Mouse (Mus musculus) urinary bladder, postnatal 25 days (tissue): ENCODE measurements around the gene Hspa1l.
"Not testable (repeated sequence)": the region's sequence is repeated elsewhere in the genome, so short reads cannot be mapped to it uniquely, and the experiment has no call there.

Experiments used
- DNase-seq: peaks from one replicate; pipeline ENCODE4 v3.0.0; 2022; ENCODE audit warnings: low spot score

Gene Hspa1l

GRCm38 (mm10) chr17:35003022-35003838 lies 30.7 kb downstream of the Hspa1l start:
- DNase-seq, result no peak

- no peak for DNase-seq
Observed at GRCm38 (mm10) chr17:35004075-35004717, 31.7 kb downstream of the Hspa1l start.

GRCm38 (mm10) chr17:35005158-35005557 lies 32.7 kb downstream of the Hspa1l start:
- no peak for DNase-seq

- not testable (repeated sequence) for DNase-seq
Observed at GRCm38 (mm10) chr17:35005902-35006301, 33.4 kb downstream of the Hspa1l start.

- no peak for DNase-seq
Observed at GRCm38 (mm10) chr17:35007387-35007991, 35.0 kb downstream of the Hspa1l start.

- no peak for DNase-seq
Observed at GRCm38 (mm10) chr17:35009586-35009985, 37.1 kb downstream of the Hspa1l start.

- no peak for DNase-seq
Observed at GRCm38 (mm10) chr17:35011440-35011839, 38.9 kb downstream of the Hspa1l start.

GRCm38 (mm10) chr17:35012430-35012829 lies 39.9 kb downstream of the Hspa1l start:
- no peak for DNase-seq

GRCm38 (mm10) chr17:35013221-35013620 lies 40.7 kb downstream of the Hspa1l start:
- no peak for DNase-seq

GRCm38 (mm10) chr17:35015296-35015695 lies 42.8 kb downstream of the Hspa1l start:
- no peak for DNase-seq

- peak; percentile 62 for DNase-seq
Observed at GRCm38 (mm10) chr17:35016376-35016775, 43.9 kb downstream of the Hspa1l start, which contains the start of gene Vwa7. Vwa7 (plus strand) TSS chr17:35016579.

- no peak for DNase-seq
Observed at GRCm38 (mm10) chr17:35016791-35017705, 44.5 kb downstream of the Hspa1l start.

GRCm38 (mm10) chr17:35017706-35018030 lies 45.2 kb downstream of the Hspa1l start:
- DNase-seq, result no peak

- DNase-seq, result no peak
Observed at GRCm38 (mm10) chr17:35018171-35018570, 45.7 kb downstream of the Hspa1l start.

- no peak for DNase-seq
Observed at GRCm38 (mm10) chr17:35019894-35020293, 47.4 kb downstream of the Hspa1l start.

- DNase-seq, result no peak
Observed at GRCm38 (mm10) chr17:35020551-35020950, 48.0 kb downstream of the Hspa1l start.

- DNase-seq, result peak; percentile 90
Observed at GRCm38 (mm10) chr17:35021163-35021808, 48.8 kb downstream of the Hspa1l start.

- no peak for DNase-seq
Observed at GRCm38 (mm10) chr17:35021842-35022477, 49.5 kb downstream of the Hspa1l start.

GRCm38 (mm10) chr17:35022541-35023060 lies 50.1 kb downstream of the Hspa1l start:
- no peak for DNase-seq

GRCm38 (mm10) chr17:35023221-35023620 lies 50.7 kb downstream of the Hspa1l start:
- DNase-seq, result no peak

GRCm38 (mm10) chr17:35023756-35024155 lies 51.3 kb downstream of the Hspa1l start:
- no peak for DNase-seq
